Mouse (Mus musculus) E14TG2a.4 (cell line): ENCODE data around the gene Cat.

Experiments used
- CTCF ChIP-seq: conservative IDR thresholded peaks from 2 replicates; pipeline ENCODE4 v1.5.1; 2014; ENCODE audit warnings: low read length
- NANOG ChIP-seq: IDR thresholded peaks from 2 replicates; pipeline ENCODE4 v1.6.1; 2014; ENCODE audit warnings: borderline replicate concordance, low read length, mixed read lengths
- POU5F1 ChIP-seq: IDR thresholded peaks from 2 replicates; pipeline ENCODE4 v1.6.1; 2014; ENCODE audit warnings: low read length, borderline replicate concordance

- TF ChIP-seq CTCF (no peak), POU5F1 (no peak), NANOG (no peak)
Observed at GRCm38 (mm10) chr2:103461743-103462142, 23.2 kb downstream of the Cat start.
